Comparison of ENCODE assay signal across 13 mouse cellular contexts in the genomic region with DNA sequence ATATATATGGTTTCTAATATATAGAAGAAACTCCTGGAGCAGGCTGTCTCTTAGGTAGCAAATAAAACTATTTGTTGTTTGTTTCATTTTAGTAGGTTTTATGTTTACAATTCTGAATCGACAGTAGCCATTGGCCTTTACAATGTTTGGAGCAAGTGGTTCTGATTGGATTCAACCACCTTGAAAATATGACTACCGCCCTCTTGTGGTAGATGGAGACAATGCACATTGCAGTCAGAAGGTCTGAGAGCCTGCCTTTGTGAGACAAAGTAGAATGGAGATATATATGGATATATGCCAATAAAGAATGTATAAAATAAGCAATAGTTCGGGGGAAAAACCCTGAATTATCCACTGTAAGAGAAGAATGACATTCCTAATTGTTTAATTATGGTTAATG. TPM values are rescaled to one million over a fixed set of nuclear protein-coding genes. Genes with fewer than 3 reads are reported as not detected.
A peak's percentile ranks its signal among the peaks of the same experiment; 100 is the strongest.
DNase-seq lines count a peak whose midpoint lies in the region; ATAC-seq and TF ChIP-seq lines count a peak whose summit lies in the region.
"Had no signal": no experiment of that assay in that cellular context is flagged by ENCODE, and none has a peak within 500 bp of the region (broad histone marks: within the 10 kb centered on the region; RNA-seq: fewer than 3 reads in every experiment).

No protein-coding gene starts in this region.

- H3K27me3 ChIP-seq in heart, adult 2 months (ENCODE audit: control insufficient read depth, insufficient read depth, low read length) = no peaks in the 10 kb centered on the region
- H3K27me3 ChIP-seq in heart, embryonic 11.5 days (ENCODE audit: control insufficient read depth, insufficient read depth, low read length) = no peaks in the 10 kb centered on the region
- H3K27me3 ChIP-seq in midbrain, postnatal 0 days (ENCODE audit: insufficient read depth, low read length) = no peaks in the 10 kb centered on the region
- no peaks in the 10 kb centered on the region for H3K27me3 ChIP-seq in midbrain, embryonic 10.5 days (ENCODE audit: low read depth, poor library complexity, severe bottlenecking)

- H3K4me1 ChIP-seq in heart, adult 2 months (ENCODE audit: control insufficient read depth, insufficient read depth, low read length) = no peaks in the 10 kb centered on the region
- no peaks in the 10 kb centered on the region for H3K4me1 ChIP-seq in heart, embryonic 11.5 days (ENCODE audit: control insufficient read depth, insufficient read depth, low read length)
- no peaks in the 10 kb centered on the region for H3K4me1 ChIP-seq in midbrain, postnatal 0 days (ENCODE audit: insufficient read depth, low read length)
- no peaks in the 10 kb centered on the region for H3K4me1 ChIP-seq in midbrain, embryonic 10.5 days

- H3K9me3 ChIP-seq in heart, embryonic 11.5 days (replicated peaks; ENCODE audit: control insufficient read depth, low read length) = no peaks in the 10 kb centered on the region
- H3K9me3 ChIP-seq in midbrain, postnatal 0 days (ENCODE audit: low read length) = no peaks in the 10 kb centered on the region
- no peaks in the 10 kb centered on the region for H3K9me3 ChIP-seq in midbrain, embryonic 10.5 days (replicated peaks)

- H3K79me2 ChIP-seq in heart, adult 2 months (replicated peaks; ENCODE audit: control insufficient read depth, insufficient read depth, low read length) = no peaks in the 10 kb centered on the region

- no peak for TF ChIP-seq POLR2A in heart, adult 2 months (IDR thresholded peaks at IDR 0.05; ENCODE audit: insufficient read depth, low read depth, low read length)

- no peak for ATAC-seq in heart, embryonic 11.5 days (replicated peaks; ENCODE audit: insufficient number of reproducible peaks, low FRiP score, low TSS enrichment)
- no peak for ATAC-seq in midbrain, postnatal 0 days (ENCODE audit: low FRiP score)

- no peak overlapping the region for H3K4me2 ChIP-seq in heart, embryonic 11.5 days
- no peak overlapping the region for H3K4me2 ChIP-seq in midbrain, postnatal 0 days (ENCODE audit: low read depth, low read length, poor library complexity, severe bottlenecking)

- intact Hi-C loops in heart, adult 2 months (cut with DNase I) = no loop called here

- H3K4me3 ChIP-seq in heart, adult 2 months = no peak overlapping the region
- no peak overlapping the region for H3K4me3 ChIP-seq in heart, embryonic 11.5 days (ENCODE audit: low read depth, low read length)
- H3K4me3 ChIP-seq in midbrain, postnatal 0 days (ENCODE audit: low read depth, low read length) = no peak overlapping the region
- no peak overlapping the region for H3K4me3 ChIP-seq in midbrain, embryonic 10.5 days
- H3K4me3 ChIP-seq: myocyte had no signal

- DNase-seq in heart, adult 2 months = no peak
- DNase-seq in midbrain, postnatal 0 days (ENCODE audit: low spot score) = peak; percentile 2
- DNase-seq in midbrain, embryonic 10.5 days (ENCODE audit: low spot score) = no peak
- DNase-seq in c-Kit-positive CD71-positive TER-119-positive erythroid progenitor cells, embryonic 14.5 days (ENCODE audit: low spot score) = peak; percentile 5
- DNase-seq in layer of hippocampus, adult 8-10 months (ENCODE audit: low spot score in 2 of 2) = no peak
- DNase-seq in kidney, postnatal 25 days = no peak
- DNase-seq: cerebellum, adult 9-10 months; heart, postnatal 36 days; lung, adult 18-20 months; right cerebral cortex, postnatal 14 days had no signal

- no peak for TF ChIP-seq EP300 in heart, adult 2 months (IDR thresholded peaks at IDR 0.05; ENCODE audit: insufficient read depth, low read depth, low read length)

- WGBS in heart, adult 2 months = 36% methylated on average over 3 of the region's 3 CpGs
- 40% methylated on average over 3 of the region's 3 CpGs for WGBS in heart, embryonic 11.5 days (ENCODE audit: insufficient replicate concordance)
- WGBS in midbrain, postnatal 0 days = 48% methylated on average over 3 of the region's 3 CpGs
- 47% methylated on average over 3 of the region's 3 CpGs for WGBS in midbrain, embryonic 10.5 days

- peak; percentile 40 for TF ChIP-seq CTCF in heart, adult 2 months (IDR thresholded peaks at IDR 0.05)
- TF ChIP-seq CTCF in midbrain, postnatal 0 days (IDR thresholded peaks at IDR 0.05) = peak; percentile 46

- no peak overlapping the region for H3K27ac ChIP-seq in heart, adult 2 months
- H3K27ac ChIP-seq in heart, embryonic 11.5 days (ENCODE audit: low read depth, low read length) = no peak overlapping the region
- H3K27ac ChIP-seq in midbrain, postnatal 0 days (ENCODE audit: low read depth, low read length) = no peak overlapping the region
- no peak overlapping the region for H3K27ac ChIP-seq in midbrain, embryonic 10.5 days (replicated peaks)

- no peaks in the 10 kb centered on the region for H3K36me3 ChIP-seq in heart, adult 2 months (ENCODE audit: control insufficient read depth, insufficient read depth, low read length)
- H3K36me3 ChIP-seq in heart, embryonic 11.5 days (ENCODE audit: control insufficient read depth, insufficient read depth, low read length) = no peaks in the 10 kb centered on the region
- H3K36me3 ChIP-seq in midbrain, postnatal 0 days (ENCODE audit: insufficient read depth, low read length) = no peaks in the 10 kb centered on the region
- H3K36me3 ChIP-seq in midbrain, embryonic 10.5 days = no peaks in the 10 kb centered on the region

- no peak overlapping the region for H3K9ac ChIP-seq in heart, adult 2 months (ENCODE audit: low read depth, low read length)
- no peak overlapping the region for H3K9ac ChIP-seq in heart, embryonic 11.5 days (ENCODE audit: low read depth, low read length)
- H3K9ac ChIP-seq in midbrain, postnatal 0 days (replicated peaks; ENCODE audit: low read length, poor library complexity, severe bottlenecking) = no peak overlapping the region

RNA-seq across cellular contexts. Expression of gene Defb41, which starts 23.9 kb away (rescaled TPM):
- total RNA-seq in heart, adult 2 months (2021) = not detected
- polyA plus RNA-seq in heart, adult 2 months (2012; rRNA removed) = not detected in 2 replicates
- polyA plus RNA-seq in heart, embryonic 11.5 days (2014; fragmentation: Nextera tagmentation; extraction: Ambion mirVana) = not detected in 2 replicates
- not detected in 2 replicates for total RNA-seq in midbrain, postnatal 0 days (2014; rRNA removed)
- not detected in 2 replicates for polyA plus RNA-seq in midbrain, postnatal 0 days (2015; fragmentation: Nextera tagmentation; extraction: Ambion mirVana)
- not detected in 2 replicates for polyA plus RNA-seq in midbrain, embryonic 10.5 days (2016; fragmentation: Nextera tagmentation; extraction: Ambion mirVana)
- total RNA-seq in layer of hippocampus, adult 8-10 months (2022) = not detected
- total RNA-seq: heart, postnatal 36 days had no signal

RNA-seq across cellular contexts. Expression of gene Defb18, which starts 51.6 kb away (rescaled TPM):
- not detected for total RNA-seq in heart, adult 2 months (2021)
- polyA plus RNA-seq in heart, adult 2 months (2012; rRNA removed) = not detected in 2 replicates
- polyA plus RNA-seq in heart, embryonic 11.5 days (2014; fragmentation: Nextera tagmentation; extraction: Ambion mirVana) = not detected in 2 replicates
- total RNA-seq in midbrain, postnatal 0 days (2014; rRNA removed) = not detected in 2 replicates
- not detected in 2 replicates for polyA plus RNA-seq in midbrain, postnatal 0 days (2015; fragmentation: Nextera tagmentation; extraction: Ambion mirVana)
- not detected in 2 replicates for polyA plus RNA-seq in midbrain, embryonic 10.5 days (2016; fragmentation: Nextera tagmentation; extraction: Ambion mirVana)
- not detected for total RNA-seq in layer of hippocampus, adult 8-10 months (2022)
- total RNA-seq: heart, postnatal 36 days had no signal
- polyA plus RNA-seq: myocyte; testis, adult 2 months had no signal

Comparison
In these comparisons a context has a peak if more than half of its experiments do, and no peak if none do; other contexts are left out.
1. DNase-seq: peak in midbrain, postnatal 0 days (single experiment) and c-Kit-positive CD71-positive TER-119-positive erythroid progenitor cells, embryonic 14.5 days (single experiment); none in heart, adult 2 months (0 of 2), midbrain, embryonic 10.5 days (single experiment), layer of hippocampus, adult 8-10 months (0 of 2) and kidney, postnatal 25 days (0 of 2).